Mouse (Mus musculus) hindbrain, embryonic 11.5 days (tissue): Measurements from ENCODE around the gene Zfp157. TPM values are rescaled to one million over a fixed set of nuclear protein-coding genes. Genes with fewer than 3 reads are reported as not detected.
A peak's percentile ranks its signal among the peaks of the same experiment; 100 is the strongest.
"Not testable (repeated sequence)": the region's sequence is repeated elsewhere in the genome, so short reads cannot be mapped to it uniquely, and the experiment has no call there.

Experiments
- ATAC-seq: fragments of 200-750 bp; cut with Nextera tagmentation; 2 replicates; pipeline ENCODE4 v1.8.0; 2017; ENCODE audit warnings: mild to moderate bottlenecking, moderate TSS enrichment, moderate library complexity; ENCODE audit not compliant: low FRiP score
- DNase-seq: peaks from one replicate; pipeline ENCODE4 v3.0.0-alpha.2; 2015; ENCODE audit warnings: low spot score
- H3K27ac ChIP-seq: fragments of 300-500 bp; sonication (generic); 2 replicates; pipeline ENCODE4 v1.5.1; 2014; ENCODE audit warnings: mild to moderate bottlenecking, low read depth, low read length
- H3K27me3 ChIP-seq: fragments of 300-500 bp; sonication (generic); 2 replicates; pipeline ENCODE4 v1.6.1; 2014; ENCODE audit warnings: mild to moderate bottlenecking, low read length, moderate library complexity, mixed read lengths; ENCODE audit not compliant: control insufficient read depth, insufficient read depth
- H3K36me3 ChIP-seq: fragments of 300-500 bp; sonication (generic); 2 replicates; pipeline ENCODE4 v1.6.1; 2014; ENCODE audit warnings: mild to moderate bottlenecking, low read length, moderate library complexity, mixed read lengths; ENCODE audit not compliant: control insufficient read depth, insufficient read depth
- H3K4me1 ChIP-seq: fragments of 300-500 bp; sonication (generic); replicated peaks from 2 replicates; pipeline ENCODE4 v1.6.1; 2014; ENCODE audit warnings: low read length, mixed read lengths; ENCODE audit not compliant: control insufficient read depth, insufficient read depth
- H3K4me2 ChIP-seq: fragments of 300-500 bp; sonication (generic); replicated peaks from 2 replicates; pipeline ENCODE4 v1.6.1; 2014; ENCODE audit warnings: mild to moderate bottlenecking, low read depth, low read length
- H3K4me3 ChIP-seq: fragments of 300-500 bp; sonication (generic); 2 replicates; pipeline ENCODE4 v1.5.1; 2014; ENCODE audit warnings: low read depth, low read length
- H3K9ac ChIP-seq: fragments of 300-500 bp; sonication (generic); 2 replicates; pipeline ENCODE4 v1.6.1; 2014; ENCODE audit warnings: low read depth, low read length
- H3K9me3 ChIP-seq: fragments of 300-500 bp; sonication (generic); 2 replicates; pipeline ENCODE4 v1.6.1; 2016; ENCODE audit warnings: low read length; ENCODE audit not compliant: control insufficient read depth
- WGBS: fragments of 180-500 bp; shearing (Covaris S2); extraction: QIAGEN DNeasy Blood & Tissue Kit; methylation state at CpG from one replicate; pipeline ENCODE4 v1.1.7; 2014; 5-methylcytosine and 5-hydroxymethylcytosine counted together
- polyA plus RNA-seq: library from polyadenylated mRNA; unstranded; fragments of >200 nt; fragmentation: Nextera tagmentation; extraction: Ambion mirVana; gene quantifications from 2 replicates; pipeline ENCODE4 v1.2.1, GENCODE M21; 2014

The Zfp157 gene
- 54.0 and 58.2 TPM in 2 replicates for polyA plus RNA-seq

GRCm38 (mm10) chr5:138441286-138442194, at the start of gene Zfp157:
TSS of gene Zfp157 (plus strand) at chr5:138441468.
- H3K27ac ChIP-seq = peak within 1 kb of the TSS; percentile 86
- peak within 1 kb of the TSS; percentile 96 for H3K4me3 ChIP-seq
- peak within 1 kb of the TSS; percentile 98 for H3K9ac ChIP-seq
- no peaks in the 10 kb centered on the region for H3K27me3 ChIP-seq
- under 1% methylated on average over 49 of the region's 49 CpGs for WGBS
- 0 out of 2 replicates have a peak, but pooled peaks cover 2% of the 10 kb centered on the region for H3K36me3 ChIP-seq
- peak; percentile 100 for ATAC-seq
- H3K4me1 ChIP-seq = peaks cover 4% of the 10 kb centered on the region; the same call in 1 of the 2 replicates
- peak within 1 kb of the TSS; percentile 61 for H3K4me2 ChIP-seq
- H3K9me3 ChIP-seq = no peaks in the 10 kb centered on the region
- peak; percentile 92 for DNase-seq

DNA sequence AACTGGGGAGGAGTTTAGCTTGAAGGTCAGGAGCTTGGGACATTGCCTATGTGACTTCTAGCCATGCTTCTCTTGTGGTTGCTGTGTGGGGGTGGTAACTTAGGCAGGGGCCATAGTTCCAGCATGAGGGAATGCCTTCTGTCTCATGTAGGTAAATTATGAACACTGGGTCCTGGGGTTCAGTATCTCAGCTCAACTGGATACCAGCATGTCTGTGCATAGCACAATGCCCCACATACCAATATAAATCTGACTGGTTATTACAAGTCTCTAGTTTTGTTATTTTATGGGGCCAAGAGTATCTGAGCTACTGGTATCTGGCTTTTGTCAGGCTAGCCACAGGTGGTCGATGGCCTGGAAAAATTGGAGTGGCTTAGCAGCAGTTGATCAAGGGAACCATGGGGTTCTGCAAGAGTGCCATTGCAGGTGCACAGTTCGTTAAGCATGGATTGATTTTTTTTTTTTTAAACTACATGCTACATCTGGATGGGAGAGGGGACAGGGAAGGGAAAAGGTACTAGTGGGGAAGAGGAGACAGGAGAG, 43.4 kb upstream of the Zfp157 start:
- Histone ChIP-seq H3K27ac (no peak overlapping the region), H3K4me2 (no peak overlapping the region), H3K9ac (no peak overlapping the region), H3K4me3 (no peak overlapping the region), H3K9me3 (no peaks in the 10 kb centered on the region), H3K36me3 (no peaks in the 10 kb centered on the region), H3K27me3 (no peaks in the 10 kb centered on the region), H3K4me1 (no peaks in the 10 kb centered on the region)
- ATAC-seq = no peak
- 64% methylated on average over 2 of the region's 2 CpGs for WGBS
- no peak for DNase-seq

DNA sequence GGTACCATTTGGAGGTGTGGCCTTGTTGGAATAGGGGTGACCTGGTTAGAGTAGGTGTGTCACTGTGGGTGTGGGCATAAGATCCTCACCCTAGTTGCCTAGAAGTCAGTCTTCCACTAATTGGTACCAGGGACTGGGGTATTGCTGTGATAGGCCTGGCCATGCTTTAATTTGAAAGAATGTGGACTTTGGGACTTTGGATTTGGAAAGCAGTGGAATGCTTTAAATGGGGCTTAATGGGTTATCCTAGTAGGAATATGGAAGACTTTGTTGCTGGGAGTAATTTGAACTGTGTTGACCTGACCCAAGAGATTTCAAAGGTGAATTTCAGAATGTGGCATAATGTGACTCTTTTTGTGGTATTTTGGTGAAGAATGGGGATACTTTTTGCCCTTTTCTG, 40.8 kb upstream of the Zfp157 start:
- not testable (repeated sequence) for DNase-seq, ATAC-seq, H3K36me3 ChIP-seq, H3K27me3 ChIP-seq, H3K4me1 ChIP-seq, H3K9ac ChIP-seq, H3K27ac ChIP-seq, H3K4me2 ChIP-seq, H3K9me3 ChIP-seq, H3K4me3 ChIP-seq

DNA sequence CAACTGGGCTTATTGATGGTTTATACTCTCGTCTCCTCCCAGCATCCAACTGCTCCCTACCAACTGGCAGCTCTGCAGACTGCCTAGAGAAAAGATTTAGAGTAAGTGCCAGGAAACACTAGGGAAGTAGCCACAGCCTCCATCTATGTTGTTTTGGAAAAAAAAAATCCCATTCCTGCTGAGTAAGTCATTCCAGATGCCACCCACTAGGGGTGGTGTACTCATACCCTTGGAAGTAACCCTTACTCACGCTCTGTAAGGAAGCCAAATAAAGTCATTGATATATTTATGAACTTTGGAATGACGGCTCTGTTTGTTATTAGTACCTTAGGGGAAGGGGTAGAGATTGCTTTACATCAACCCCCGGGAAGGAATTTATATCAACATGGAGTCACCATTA, 17.1 kb downstream of the Zfp157 start:
- Histone ChIP-seq H3K27ac (no peak overlapping the region), H3K27me3 (no peaks in the 10 kb centered on the region), H3K4me2 (no peak overlapping the region), H3K9ac (no peak overlapping the region), H3K9me3 (peaks cover 15% of the 10 kb centered on the region), H3K4me1 (no peaks in the 10 kb centered on the region), H3K4me3 (no peak overlapping the region), H3K36me3 (peaks cover 47% of the 10 kb centered on the region)
- no peak for DNase-seq
- WGBS = 93% methylated on average over 4 of the region's 4 CpGs
- no peak for ATAC-seq

- H3K27me3 ChIP-seq = no peaks in the 10 kb centered on the region
- H3K9ac ChIP-seq = no peak overlapping the region
- H3K4me2 ChIP-seq = no peak overlapping the region
- H3K9me3 ChIP-seq = peaks cover 15% of the 10 kb centered on the region
- DNase-seq (no peak), ATAC-seq (no peak)
- H3K27ac ChIP-seq = no peak overlapping the region
- WGBS = 97% methylated on average over 1 of the region's 1 CpGs
- H3K4me1 ChIP-seq = no peaks in the 10 kb centered on the region
- H3K36me3 ChIP-seq = peaks cover 47% of the 10 kb centered on the region
- no peak overlapping the region for H3K4me3 ChIP-seq
Observed at GRCm38 (mm10) chr5:138459107-138459506, 17.8 kb downstream of the Zfp157 start.

GRCm38 (mm10) chr5:138473601-138474000, 32.3 kb downstream of the Zfp157 start:
- 31% methylated on average over 6 of the region's 6 CpGs for WGBS
- ATAC-seq (no peak), DNase-seq (peak; percentile 70)
- Histone ChIP-seq H3K9me3 (no peaks in the 10 kb centered on the region), H3K27ac (no peak overlapping the region), H3K4me3 (no peak overlapping the region), H3K27me3 (no peaks in the 10 kb centered on the region), H3K4me2 (no peak overlapping the region), H3K9ac (no peak overlapping the region), H3K36me3 (no peaks in the 10 kb centered on the region), H3K4me1 (no peaks in the 10 kb centered on the region)

GRCm38 (mm10) chr5:138504548-138504947, 63.3 kb downstream of the Zfp157 start:
- not testable (repeated sequence) for H3K9me3 ChIP-seq, H3K27ac ChIP-seq, DNase-seq, H3K27me3 ChIP-seq, H3K4me1 ChIP-seq, ATAC-seq, H3K36me3 ChIP-seq, H3K9ac ChIP-seq, H3K4me2 ChIP-seq, H3K4me3 ChIP-seq
- 93% methylated on average over 6 of the region's 12 CpGs for WGBS
